Mouse (Mus musculus) retina, postnatal 7 days (tissue): ENCODE data around the gene Enpp7.

Experiments
- DNase-seq: peaks from one replicate; pipeline ENCODE4 v3.0.0-alpha.2; 2012; ENCODE audit warnings: low read depth, low spot score

The Enpp7 gene

GRCm38 (mm10) chr11:118987999-118988398, at the start of gene Enpp7:
TSS of gene Enpp7 (plus strand) at chr11:118988188.
- DNase-seq: no peak

- DNase-seq: no peak
Measured at GRCm38 (mm10) chr11:118939731-118940130, 48.3 kb upstream of the Enpp7 start.

GRCm38 (mm10) chr11:118940539-118940938, 47.4 kb upstream of the Enpp7 start:
- DNase-seq: peak; percentile 23

GRCm38 (mm10) chr11:118941268-118941667, 46.7 kb upstream of the Enpp7 start:
- no peak for DNase-seq

- DNase-seq: no peak
Measured at GRCm38 (mm10) chr11:118945868-118946267, 42.1 kb upstream of the Enpp7 start.

- no peak for DNase-seq
Measured at GRCm38 (mm10) chr11:118955016-118955415, 33.0 kb upstream of the Enpp7 start.

- no peak for DNase-seq
Measured at GRCm38 (mm10) chr11:118957070-118957471, 30.9 kb upstream of the Enpp7 start.

GRCm38 (mm10) chr11:118960649-118961048, 27.3 kb upstream of the Enpp7 start:
- no peak for DNase-seq

- no peak for DNase-seq
Measured at GRCm38 (mm10) chr11:118962478-118962877, 25.5 kb upstream of the Enpp7 start.

- DNase-seq: no peak
Measured at GRCm38 (mm10) chr11:118963926-118964325, 24.1 kb upstream of the Enpp7 start.

- no peak for DNase-seq
Measured at GRCm38 (mm10) chr11:118965078-118965477, 22.9 kb upstream of the Enpp7 start.

- DNase-seq: peak; percentile 47
Measured at GRCm38 (mm10) chr11:118971470-118972034, 16.4 kb upstream of the Enpp7 start.

- peak; percentile 39 for DNase-seq
Measured at GRCm38 (mm10) chr11:118972431-118973377, 15.3 kb upstream of the Enpp7 start.

GRCm38 (mm10) chr11:118974340-118974739, 13.6 kb upstream of the Enpp7 start:
- DNase-seq: no peak

GRCm38 (mm10) chr11:118975427-118975826, 12.6 kb upstream of the Enpp7 start:
- DNase-seq: peak; percentile 78

- DNase-seq: no peak
Measured at GRCm38 (mm10) chr11:118975917-118976316, 12.1 kb upstream of the Enpp7 start.

GRCm38 (mm10) chr11:118980388-118980787, 7.6 kb upstream of the Enpp7 start:
- no peak for DNase-seq

- DNase-seq: no peak
Measured at GRCm38 (mm10) chr11:118981012-118981776, 6.8 kb upstream of the Enpp7 start.

GRCm38 (mm10) chr11:118982593-118983113, 5.3 kb upstream of the Enpp7 start:
- DNase-seq: peak; percentile 55

GRCm38 (mm10) chr11:118985571-118985970, 2.4 kb upstream of the Enpp7 start:
- no peak for DNase-seq

- no peak for DNase-seq
Measured at GRCm38 (mm10) chr11:118992781-118993180, 4.8 kb downstream of the Enpp7 start.

GRCm38 (mm10) chr11:118995448-118995847, 7.5 kb downstream of the Enpp7 start:
- DNase-seq: peak; percentile 67
